In genomic region chr2:101762405-101762804, GRCm38 (mm10) we compare ENCODE assay signal across 8 mouse cellular contexts.
DNase-seq lines count a peak whose midpoint lies in the region; ATAC-seq and TF ChIP-seq lines count a peak whose summit lies in the region.

No protein-coding gene starts in this region.

- no peaks in the 10 kb centered on the region for H3K9me3 ChIP-seq in midbrain, embryonic 10.5 days (replicated peaks)
- H3K9me3 ChIP-seq in midbrain, embryonic 15.5 days: no peaks in the 10 kb centered on the region
- no peaks in the 10 kb centered on the region for H3K9me3 ChIP-seq in midbrain, postnatal 0 days (ENCODE audit: low read length)
- H3K9me3 ChIP-seq in neural tube, embryonic 15.5 days (replicated peaks): no peaks in the 10 kb centered on the region

- H3K27ac ChIP-seq in midbrain, embryonic 10.5 days (replicated peaks): 0 out of 2 replicates have a peak overlapping the region, but pooled peaks have one; percentile 7
- H3K27ac ChIP-seq in midbrain, embryonic 15.5 days: no peak overlapping the region
- no peak overlapping the region for H3K27ac ChIP-seq in midbrain, postnatal 0 days (ENCODE audit: low read depth, low read length)
- H3K27ac ChIP-seq in neural tube, embryonic 15.5 days (replicated peaks): no peak overlapping the region

- no peak for DNase-seq in midbrain, embryonic 10.5 days (ENCODE audit: low spot score)
- DNase-seq in gastrocnemius, adult 18-20 months (ENCODE audit: low spot score): peak; percentile 29
- DNase-seq in kidney, postnatal 25 days: peak; percentile 46 to 54
- DNase-seq in midbrain, postnatal 0 days (ENCODE audit: low spot score): peak; percentile 11
- no peak for DNase-seq in cerebellum, postnatal 4 days (ENCODE audit: low spot score in 2 of 2)

- no peak overlapping the region for H3K4me2 ChIP-seq in midbrain, embryonic 15.5 days
- no peak overlapping the region for H3K4me2 ChIP-seq in midbrain, postnatal 0 days (ENCODE audit: low read depth, low read length, poor library complexity, severe bottlenecking)
- H3K4me2 ChIP-seq in neural tube, embryonic 15.5 days: no peak overlapping the region

- WGBS in midbrain, embryonic 10.5 days: 83% methylated on average over 10 of the region's 10 CpGs
- WGBS in midbrain, embryonic 15.5 days: 59% methylated on average over 10 of the region's 10 CpGs
- WGBS in midbrain, postnatal 0 days: 66% methylated on average over 10 of the region's 10 CpGs
- WGBS in neural tube, embryonic 15.5 days: 66% methylated on average over 10 of the region's 10 CpGs

- peaks cover 5% of the 10 kb centered on the region for H3K4me1 ChIP-seq in midbrain, embryonic 10.5 days
- H3K4me1 ChIP-seq in midbrain, embryonic 15.5 days: 0 out of 2 replicates have a peak, but pooled peaks cover 5% of the 10 kb centered on the region
- H3K4me1 ChIP-seq in midbrain, postnatal 0 days (ENCODE audit: insufficient read depth, low read length): peaks cover 3% of the 10 kb centered on the region; the same call in 1 of the 2 replicates
- no peaks in the 10 kb centered on the region for H3K4me1 ChIP-seq in neural tube, embryonic 15.5 days

- H3K4me3 ChIP-seq in midbrain, embryonic 10.5 days: no peak overlapping the region
- H3K4me3 ChIP-seq in midbrain, embryonic 15.5 days: no peak overlapping the region
- no peak overlapping the region for H3K4me3 ChIP-seq in midbrain, postnatal 0 days (ENCODE audit: low read depth, low read length)
- no peak overlapping the region for H3K4me3 ChIP-seq in neural tube, embryonic 15.5 days (replicated peaks)

- no peak overlapping the region for H3K9ac ChIP-seq in midbrain, embryonic 15.5 days
- H3K9ac ChIP-seq in midbrain, postnatal 0 days (replicated peaks; ENCODE audit: low read length, poor library complexity, severe bottlenecking): no peak overlapping the region
- no peak overlapping the region for H3K9ac ChIP-seq in neural tube, embryonic 15.5 days (replicated peaks)

- H3K27me3 ChIP-seq in midbrain, embryonic 10.5 days (ENCODE audit: low read depth, poor library complexity, severe bottlenecking): no peaks in the 10 kb centered on the region
- H3K27me3 ChIP-seq in midbrain, embryonic 15.5 days (replicated peaks): no peaks in the 10 kb centered on the region
- H3K27me3 ChIP-seq in midbrain, postnatal 0 days (ENCODE audit: insufficient read depth, low read length): no peaks in the 10 kb centered on the region
- H3K27me3 ChIP-seq in neural tube, embryonic 15.5 days (replicated peaks): no peaks in the 10 kb centered on the region

- TF ChIP-seq CTCF in midbrain, postnatal 0 days (IDR thresholded peaks at IDR 0.05): no peak

- no peak; the same call in 1 of the 2 replicates for ATAC-seq in midbrain, embryonic 15.5 days (replicated peaks)
- no peak for ATAC-seq in midbrain, postnatal 0 days (ENCODE audit: low FRiP score)
- no peak for ATAC-seq in erythroblast, adult 5-6 weeks (replicated peaks; ENCODE audit: low FRiP score, poor library complexity, severe bottlenecking)
- ATAC-seq in neural tube, embryonic 15.5 days (ENCODE audit: low FRiP score): no peak

- H3K36me3 ChIP-seq in midbrain, embryonic 10.5 days: peaks cover 17% of the 10 kb centered on the region
- H3K36me3 ChIP-seq in midbrain, embryonic 15.5 days (replicated peaks): no peaks in the 10 kb centered on the region
- H3K36me3 ChIP-seq in midbrain, postnatal 0 days (ENCODE audit: insufficient read depth, low read length): no peaks in the 10 kb centered on the region
- H3K36me3 ChIP-seq in neural tube, embryonic 15.5 days: no peaks in the 10 kb centered on the region

Comparison
In these comparisons a context has a peak if more than half of its experiments do, and no peak if none do; other contexts are left out.
1. DNase-seq: peak in gastrocnemius, adult 18-20 months (single experiment), kidney, postnatal 25 days (2 of 2) and midbrain, postnatal 0 days (single experiment); none in midbrain, embryonic 10.5 days (single experiment) and cerebellum, postnatal 4 days (0 of 2).